Mouse (Mus musculus) embryonic facial prominence, embryonic 11.5 days (tissue): ENCODE data around the gene Mettl9. TPM values are rescaled to one million over a fixed set of nuclear protein-coding genes. Genes with fewer than 3 reads are reported as not detected.

ENCODE experiments used
- ATAC-seq: fragments of 200-750 bp; cut with Nextera tagmentation; replicated peaks from 2 replicates; pipeline ENCODE4 v1.8.0; 2017; ENCODE audit warnings: low read depth; ENCODE audit not compliant: insufficient number of reproducible peaks, low FRiP score, low TSS enrichment
- DNase-seq: peaks from one replicate; pipeline ENCODE4 v3.0.0-alpha.2; 2015; ENCODE audit warnings: low spot score
- H3K27ac ChIP-seq: fragments of 300-500 bp; sonication (generic); replicated peaks from 2 replicates; pipeline ENCODE4 v1.5.1; 2014; ENCODE audit warnings: mild to moderate bottlenecking, low read depth, low read length, control low read depth
- H3K27me3 ChIP-seq: fragments of 300-500 bp; sonication (generic); 2 replicates; pipeline ENCODE4 v1.6.1; 2014; ENCODE audit warnings: mild to moderate bottlenecking, low read length, moderate library complexity, mixed read lengths; ENCODE audit not compliant: control insufficient read depth, insufficient read depth
- H3K36me3 ChIP-seq: fragments of 300-500 bp; sonication (generic); replicated peaks from 2 replicates; pipeline ENCODE4 v1.6.1; 2014; ENCODE audit warnings: low read depth, mild to moderate bottlenecking, low read length, moderate library complexity, mixed read lengths; ENCODE audit not compliant: control insufficient read depth, insufficient read depth
- H3K4me1 ChIP-seq: fragments of 300-500 bp; sonication (generic); 2 replicates; pipeline ENCODE4 v1.6.1; 2014; ENCODE audit warnings: low read length, mixed read lengths; ENCODE audit not compliant: control insufficient read depth, insufficient read depth
- H3K4me2 ChIP-seq: fragments of 300-500 bp; sonication (generic); 2 replicates; pipeline ENCODE4 v1.6.1; 2014; ENCODE audit warnings: low read depth, mild to moderate bottlenecking, control low read depth, low read length, moderate library complexity
- H3K4me3 ChIP-seq: fragments of 300-500 bp; sonication (generic); 2 replicates; pipeline ENCODE4 v1.5.1; 2014; ENCODE audit warnings: low read depth, low read length, control low read depth
- H3K9ac ChIP-seq: fragments of 300-500 bp; sonication (generic); replicated peaks from 2 replicates; pipeline ENCODE4 v1.6.1; 2014; ENCODE audit warnings: mild to moderate bottlenecking, control low read depth, low read length
- H3K9me3 ChIP-seq: fragments of 300-500 bp; sonication (generic); replicated peaks from 2 replicates; pipeline ENCODE4 v1.6.1; 2016; ENCODE audit warnings: mild to moderate bottlenecking, low read length, inconsistent platforms, mixed read lengths; ENCODE audit not compliant: control insufficient read depth
- WGBS: fragments of 180-500 bp; shearing (Covaris S2); extraction: QIAGEN DNeasy Blood & Tissue Kit; methylation state at CpG from one replicate; pipeline ENCODE4 v1.1.7; 2014; 5-methylcytosine and 5-hydroxymethylcytosine counted together
- polyA plus RNA-seq: library from polyadenylated mRNA; unstranded; fragments of >200 nt; fragmentation: Nextera tagmentation; extraction: Ambion mirVana; gene quantifications from 2 replicates; pipeline ENCODE4 v1.2.1, GENCODE M21; 2014

Gene Mettl9
- polyA plus RNA-seq, 1 experiment from 2014 or later: 293 TPM

DNA sequence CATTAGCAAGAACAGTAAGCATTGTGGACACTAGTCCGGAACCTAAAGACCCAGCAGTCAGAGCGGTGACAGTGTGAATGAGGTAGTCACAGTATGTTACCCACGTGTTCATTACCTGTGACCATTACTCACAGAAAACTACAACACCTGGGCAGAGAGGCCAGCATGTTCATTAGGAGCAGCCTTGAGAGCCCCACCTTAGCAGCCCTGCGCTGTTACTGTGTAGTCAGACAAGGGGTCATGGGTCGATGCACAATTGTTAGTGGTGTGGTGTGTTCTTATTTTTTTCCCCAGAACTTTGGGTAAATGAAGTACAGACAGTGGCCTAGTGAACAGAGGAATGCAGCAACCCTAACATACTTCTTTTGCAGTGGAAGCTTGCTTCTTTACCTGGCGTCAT is 43.1 kb downstream of the Mettl9 start:
- ATAC-seq (0 out of 2 replicates have a peak, but pooled peaks have one; percentile 19), DNase-seq (no peak)
- Histone ChIP-seq H3K4me3 (no peak overlapping the region), H3K9me3 (no peaks in the 10 kb centered on the region), H3K27ac (no peak overlapping the region), H3K4me1 (no peaks in the 10 kb centered on the region), H3K27me3 (no peaks in the 10 kb centered on the region), H3K36me3 (no peaks in the 10 kb centered on the region; the same call in 1 of the 2 replicates), H3K4me2 (no peak overlapping the region), H3K9ac (no peak overlapping the region)
- 92% methylated on average over 6 of the region's 6 CpGs for WGBS

DNA sequence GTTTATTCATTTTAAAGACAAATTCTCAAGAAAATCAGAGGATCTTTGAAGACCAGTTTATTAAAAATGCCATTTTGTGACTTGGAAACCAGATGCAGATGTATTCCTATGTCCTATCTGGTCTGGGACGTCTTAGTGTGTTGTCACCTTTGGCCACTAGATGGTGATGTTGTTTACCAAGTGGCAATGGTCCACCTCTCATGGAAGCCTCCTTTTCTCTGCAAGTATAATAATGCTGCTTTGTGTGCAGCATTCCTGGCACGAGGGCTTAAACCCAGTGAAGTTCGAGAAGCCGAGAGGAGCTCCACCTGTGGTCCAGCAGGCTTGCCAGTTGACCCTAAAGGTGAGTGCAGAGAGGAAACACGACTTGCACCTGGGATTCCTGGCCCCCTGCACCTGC is 43.6 kb downstream of the Mettl9 start:
- ATAC-seq: no peak; the same call in 1 of the 2 replicates
- H3K36me3 ChIP-seq: no peaks in the 10 kb centered on the region; the same call in 1 of the 2 replicates
- WGBS: 21% methylated on average over 5 of the region's 5 CpGs

DNA sequence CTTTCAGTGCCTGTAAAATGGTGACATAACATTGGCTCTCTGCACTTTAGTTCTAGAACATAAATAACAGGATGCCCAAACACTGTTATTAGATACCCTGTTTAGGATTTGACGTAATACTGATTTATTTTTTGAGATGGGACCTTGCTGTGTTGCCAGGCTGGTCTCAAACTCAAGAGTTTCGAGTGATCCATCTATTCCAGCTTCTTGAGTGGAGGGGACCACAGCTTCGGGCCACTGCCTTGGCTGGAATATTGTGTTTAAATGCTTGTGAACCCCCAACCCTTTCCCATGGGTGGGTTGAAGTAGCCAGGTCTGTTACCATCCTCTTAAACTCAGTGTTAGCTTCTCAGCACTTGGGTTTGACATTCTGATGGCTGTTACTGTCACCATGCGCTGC is 47.1 kb downstream of the Mettl9 start, which contains the start of gene Otoa:
Gene Otoa (plus strand): TSS at position 301 of the 400 bp plus-strand sequence.
- Histone ChIP-seq H3K4me2 (no peak within 1 kb of the TSS), H3K9me3 (no peaks in the 10 kb centered on the region), H3K27ac (no peak within 1 kb of the TSS), H3K36me3 (no peaks in the 10 kb centered on the region; the same call in 1 of the 2 replicates), H3K27me3 (no peaks in the 10 kb centered on the region), H3K4me1 (no peaks in the 10 kb centered on the region; the same call in 1 of the 2 replicates), H3K4me3 (no peak within 1 kb of the TSS), H3K9ac (no peak within 1 kb of the TSS)
- DNase-seq (no peak), ATAC-seq (no peak)
- 90% methylated on average over 4 of the region's 4 CpGs for WGBS

More for the DNA sequence above, 43.6 kb downstream of the Mettl9 start:
- Histone ChIP-seq H3K27me3 (no peaks in the 10 kb centered on the region), H3K4me3 (no peak overlapping the region), H3K9ac (no peak overlapping the region), H3K9me3 (no peaks in the 10 kb centered on the region), H3K4me2 (no peak overlapping the region), H3K27ac (no peak overlapping the region), H3K4me1 (no peaks in the 10 kb centered on the region)
- DNase-seq: peak; percentile 81

DNA sequence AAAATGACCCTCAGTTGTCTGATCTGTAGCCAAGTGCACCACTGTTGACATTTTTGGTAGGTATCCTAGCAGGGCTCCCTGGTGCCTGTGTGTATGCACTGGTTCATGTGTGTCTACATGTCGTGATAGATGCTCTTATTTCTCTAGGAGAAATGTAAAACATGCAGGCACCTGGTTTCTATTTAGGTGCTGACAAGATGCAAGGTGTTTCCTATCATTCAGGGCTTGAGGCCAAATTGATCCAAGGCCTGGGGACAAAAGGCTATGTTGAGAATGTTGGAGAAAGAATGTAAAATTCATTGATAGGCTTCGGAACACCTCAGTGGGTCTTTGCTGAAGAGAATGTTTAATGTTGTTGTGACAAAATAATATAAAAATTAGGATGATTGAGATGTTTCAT is 47.6 kb downstream of the Mettl9 start:
- DNase-seq: peak; percentile 57
- H3K4me3 ChIP-seq: no peak overlapping the region
- no peak overlapping the region for H3K9ac ChIP-seq
- ATAC-seq: no peak
- H3K9me3 ChIP-seq: no peaks in the 10 kb centered on the region
- H3K4me2 ChIP-seq: no peak overlapping the region
- H3K36me3 ChIP-seq: no peaks in the 10 kb centered on the region; the same call in 1 of the 2 replicates
- no peaks in the 10 kb centered on the region; the same call in 1 of the 2 replicates for H3K4me1 ChIP-seq
- no peak overlapping the region for H3K27ac ChIP-seq
- no peaks in the 10 kb centered on the region for H3K27me3 ChIP-seq
- 58% methylated on average over 2 of the region's 2 CpGs for whole genome bisulfite sequencing

DNA sequence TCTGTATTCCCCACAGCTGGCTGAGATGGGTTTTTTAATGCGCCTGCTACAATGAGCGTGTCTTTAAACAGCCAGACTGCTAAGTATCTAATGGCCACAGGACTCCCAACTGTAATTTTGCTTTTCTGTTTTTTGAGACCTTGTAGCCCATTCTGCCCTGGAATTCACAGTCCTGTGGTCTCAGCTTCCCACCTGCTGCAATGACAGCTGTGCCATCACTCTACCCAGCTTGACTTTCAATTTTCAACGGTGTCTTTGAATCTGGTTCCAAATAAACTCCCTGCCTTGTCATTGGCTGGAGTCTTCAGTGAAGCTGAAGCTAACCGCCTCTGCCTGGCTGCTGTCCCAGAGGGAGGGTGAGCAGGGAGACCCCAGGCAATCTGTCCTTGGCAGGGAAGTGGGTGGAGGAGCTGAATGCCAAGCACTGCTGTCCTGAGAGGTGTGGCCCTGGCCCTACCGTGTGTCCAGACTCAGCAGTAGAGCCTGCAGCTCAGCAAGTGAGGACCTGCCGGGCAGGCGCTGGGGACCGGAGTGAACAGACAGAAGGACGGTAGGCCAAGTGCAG is 48.8 kb downstream of the Mettl9 start:
- no peaks in the 10 kb centered on the region for H3K27me3 ChIP-seq
- DNase-seq (no peak), ATAC-seq (no peak)
- 76% methylated on average over 9 of the region's 9 CpGs for WGBS
- H3K4me1 ChIP-seq: no peaks in the 10 kb centered on the region; the same call in 1 of the 2 replicates
- no peak overlapping the region for H3K4me3 ChIP-seq
- H3K4me2 ChIP-seq: no peak overlapping the region
- H3K9me3 ChIP-seq: no peaks in the 10 kb centered on the region
- no peak overlapping the region for H3K9ac ChIP-seq
- no peak overlapping the region for H3K27ac ChIP-seq
- no peaks in the 10 kb centered on the region; the same call in 1 of the 2 replicates for H3K36me3 ChIP-seq

DNA sequence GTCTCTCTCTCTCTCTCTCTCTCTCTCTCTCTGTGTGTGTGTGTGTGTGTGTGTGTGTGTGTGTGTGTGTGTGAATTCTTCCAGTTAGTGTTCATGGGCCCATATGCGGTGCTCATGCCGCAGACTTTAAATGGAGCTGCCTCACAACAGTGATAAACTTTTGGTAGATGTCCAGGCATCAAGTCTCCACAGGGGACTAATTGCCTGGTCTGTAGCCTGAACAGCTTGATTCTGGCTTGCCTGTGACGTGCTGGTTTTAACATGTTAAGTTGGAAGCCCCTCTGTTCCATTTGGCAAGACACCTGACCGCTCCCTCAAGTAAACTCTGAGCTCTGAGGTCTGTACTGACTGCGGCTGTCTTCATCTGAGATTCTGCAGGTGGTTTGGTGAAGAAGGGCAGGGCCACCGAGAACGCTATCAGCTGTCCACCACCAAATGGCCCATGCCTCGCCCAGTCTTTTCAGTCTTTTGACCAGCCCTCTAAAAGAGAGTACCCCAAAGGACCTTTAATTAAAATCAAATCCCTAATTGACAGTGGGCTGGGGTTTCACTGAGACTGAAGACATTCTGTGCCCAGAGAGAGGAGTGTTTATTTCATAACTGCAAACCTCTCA is 50.7 kb downstream of the Mettl9 start:
- no peaks in the 10 kb centered on the region for H3K27me3 ChIP-seq
- H3K36me3 ChIP-seq: no peaks in the 10 kb centered on the region
- 63% methylated on average over 8 of the region's 8 CpGs for WGBS
- H3K9me3 ChIP-seq: no peaks in the 10 kb centered on the region
- no peak overlapping the region for H3K4me3 ChIP-seq
- DNase-seq: no peak
- H3K4me1 ChIP-seq: no peaks in the 10 kb centered on the region; the same call in 1 of the 2 replicates
- ATAC-seq: no peak
- no peak overlapping the region for H3K9ac ChIP-seq
- no peak overlapping the region for H3K27ac ChIP-seq
- no peak overlapping the region for H3K4me2 ChIP-seq

DNA sequence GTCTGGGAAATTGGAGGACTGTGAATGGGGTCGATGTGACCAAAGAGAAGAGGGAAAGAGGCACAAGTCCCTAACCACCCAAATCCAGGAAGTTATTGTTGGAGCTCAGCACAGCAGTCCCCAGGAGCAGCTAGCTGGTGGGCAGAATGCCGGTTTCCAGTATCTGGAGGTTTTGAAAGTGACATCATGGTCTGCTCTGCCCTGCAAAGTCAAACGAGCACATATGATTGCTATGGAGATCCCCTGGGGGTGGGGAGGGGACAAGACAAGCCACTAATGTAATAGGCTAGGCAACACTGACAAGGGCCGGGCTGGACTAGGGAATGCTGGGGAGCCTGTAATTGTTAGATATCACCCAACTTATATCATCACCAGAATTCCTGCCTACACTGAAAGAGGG is 51.3 kb downstream of the Mettl9 start:
- ATAC-seq (peak; percentile 44), DNase-seq (peak; percentile 14)
- no peaks in the 10 kb centered on the region for H3K27me3 ChIP-seq
- WGBS: 11% methylated on average over 4 of the region's 4 CpGs
- H3K9me3 ChIP-seq: no peaks in the 10 kb centered on the region
- H3K36me3 ChIP-seq: no peaks in the 10 kb centered on the region
- no peaks in the 10 kb centered on the region; the same call in 1 of the 2 replicates for H3K4me1 ChIP-seq
- no peak overlapping the region for H3K4me2 ChIP-seq
- H3K9ac ChIP-seq: no peak overlapping the region
- H3K27ac ChIP-seq: no peak overlapping the region
- H3K4me3 ChIP-seq: no peak overlapping the region

DNA sequence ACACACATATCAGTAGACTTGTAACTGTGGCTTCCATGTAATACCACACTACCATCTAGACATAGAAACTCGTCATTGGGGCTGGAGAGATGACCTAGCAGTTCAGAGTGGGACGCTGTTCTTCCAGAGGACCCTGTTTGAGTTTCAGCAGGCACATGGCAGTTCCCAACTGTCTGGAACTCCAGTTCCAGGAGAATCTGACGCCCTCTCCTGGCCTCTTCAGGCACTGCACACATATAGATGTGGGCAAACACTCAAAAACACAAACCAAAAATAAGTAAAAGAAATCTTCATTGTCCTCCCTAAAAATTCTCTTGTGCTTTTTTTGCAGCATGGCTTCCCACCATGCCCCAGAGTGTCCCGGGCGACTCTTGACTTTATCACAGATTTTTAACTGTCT is 54.5 kb downstream of the Mettl9 start:
- Histone ChIP-seq H3K4me2 (no peak overlapping the region), H3K9ac (no peak overlapping the region), H3K27ac (no peak overlapping the region), H3K36me3 (no peaks in the 10 kb centered on the region), H3K4me1 (no peaks in the 10 kb centered on the region; the same call in 1 of the 2 replicates), H3K9me3 (no peaks in the 10 kb centered on the region), H3K4me3 (no peak overlapping the region), H3K27me3 (no peaks in the 10 kb centered on the region)
- ATAC-seq: no peak
- WGBS: 74% methylated on average over 5 of the region's 5 CpGs
- no peak for DNase-seq
